Mouse (Mus musculus) 3134 (cell line): ENCODE results near the gene Agap1.
"Not testable (repeated sequence)": the region's sequence is repeated elsewhere in the genome, so short reads cannot be mapped to it uniquely, and the experiment has no call there.

Source experiments
- DNase-seq: peaks from one replicate; pipeline ENCODE4 v3.0.0-alpha.2; 2011; ENCODE audit warnings: low spot score; ENCODE audit not compliant: insufficient read length; ENCODE audit errors: extremely low read depth

Gene Agap1

GRCm38 (mm10) chr1:89500925-89501324 is 46.3 kb downstream of the Agap1 start:
- DNase-seq: no peak

- DNase-seq: no peak
Measured at GRCm38 (mm10) chr1:89501346-89501745, 46.7 kb downstream of the Agap1 start.

GRCm38 (mm10) chr1:89501891-89502290 is 47.3 kb downstream of the Agap1 start:
- DNase-seq: not testable (repeated sequence)

GRCm38 (mm10) chr1:89509196-89509595 is 54.6 kb downstream of the Agap1 start:
- no peak for DNase-seq

GRCm38 (mm10) chr1:89509763-89510340 is 55.2 kb downstream of the Agap1 start:
- no peak for DNase-seq

GRCm38 (mm10) chr1:89510731-89511130 is 56.1 kb downstream of the Agap1 start:
- no peak for DNase-seq

- DNase-seq: no peak
Measured at GRCm38 (mm10) chr1:89513616-89514283, 59.1 kb downstream of the Agap1 start.

- no peak for DNase-seq
Measured at GRCm38 (mm10) chr1:89515808-89516560, 61.4 kb downstream of the Agap1 start.

- DNase-seq: no peak
Measured at GRCm38 (mm10) chr1:89517817-89518216, 63.2 kb downstream of the Agap1 start.

GRCm38 (mm10) chr1:89519914-89520643 is 65.5 kb downstream of the Agap1 start:
- no peak for DNase-seq

- peak; percentile 77 for DNase-seq
Measured at GRCm38 (mm10) chr1:89521406-89521805, 66.8 kb downstream of the Agap1 start.

- DNase-seq: no peak
Measured at GRCm38 (mm10) chr1:89521935-89522535, 67.4 kb downstream of the Agap1 start.

- DNase-seq: peak; percentile 47
Measured at GRCm38 (mm10) chr1:89524369-89524768, 69.8 kb downstream of the Agap1 start.

GRCm38 (mm10) chr1:89524998-89525397 is 70.4 kb downstream of the Agap1 start:
- no peak for DNase-seq

- DNase-seq: peak; percentile 44
Measured at GRCm38 (mm10) chr1:89525825-89526224, 71.2 kb downstream of the Agap1 start.

GRCm38 (mm10) chr1:89528671-89529276 is 74.2 kb downstream of the Agap1 start:
- no peak for DNase-seq

GRCm38 (mm10) chr1:89533702-89534101 is 79.1 kb downstream of the Agap1 start:
- no peak for DNase-seq

- DNase-seq: no peak
Measured at GRCm38 (mm10) chr1:89535206-89535605, 80.6 kb downstream of the Agap1 start.

GRCm38 (mm10) chr1:89538163-89538946 is 83.7 kb downstream of the Agap1 start:
- no peak for DNase-seq

- DNase-seq: no peak
Measured at GRCm38 (mm10) chr1:89539127-89539526, 84.5 kb downstream of the Agap1 start.
